Mouse (Mus musculus): ENCODE measurements around the gene Ephb3.

Gene Ephb3

DNA sequence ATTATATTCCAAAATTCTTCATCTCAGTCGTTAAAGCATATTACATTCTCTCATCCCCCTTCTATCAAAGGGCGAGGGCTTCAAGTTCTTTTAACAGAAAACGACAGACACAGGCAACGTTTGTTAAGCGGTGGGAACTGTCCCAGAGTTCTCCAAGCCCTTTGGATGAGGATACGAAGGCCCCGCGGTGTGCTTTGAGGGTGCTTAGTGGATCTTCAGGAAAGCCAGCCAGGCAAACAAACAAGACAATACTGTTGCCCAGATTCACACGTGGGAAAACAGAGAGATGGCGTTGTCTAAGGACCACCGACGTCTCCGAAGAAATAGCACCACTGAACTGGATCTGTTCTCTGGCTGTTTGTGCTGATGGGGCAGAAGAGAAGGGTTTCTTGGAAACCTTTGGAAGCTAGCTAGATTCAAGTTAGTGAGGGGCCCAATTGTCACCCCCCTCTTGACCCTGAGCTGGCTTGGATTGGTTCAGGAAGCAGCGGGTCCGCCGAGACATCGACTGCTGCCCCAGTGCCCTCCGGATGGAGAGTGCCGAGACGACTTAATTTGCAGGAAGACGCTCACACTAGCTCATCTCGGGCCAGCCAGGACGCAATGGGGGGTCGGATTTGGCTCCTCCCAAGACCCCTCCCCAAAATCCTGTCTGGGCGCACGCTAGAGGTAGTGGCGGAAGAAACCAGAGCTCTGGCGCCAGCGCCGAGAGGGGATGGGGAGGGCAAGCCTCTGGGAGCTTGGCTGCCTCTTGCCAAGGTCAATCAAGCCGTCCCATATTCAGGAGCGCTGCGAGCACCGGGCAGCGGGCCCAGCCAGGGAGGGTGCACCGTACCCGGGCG, 43.5 kb downstream of the Ephb3 start:
- DNase-seq: peak; percentile 14

DNA sequence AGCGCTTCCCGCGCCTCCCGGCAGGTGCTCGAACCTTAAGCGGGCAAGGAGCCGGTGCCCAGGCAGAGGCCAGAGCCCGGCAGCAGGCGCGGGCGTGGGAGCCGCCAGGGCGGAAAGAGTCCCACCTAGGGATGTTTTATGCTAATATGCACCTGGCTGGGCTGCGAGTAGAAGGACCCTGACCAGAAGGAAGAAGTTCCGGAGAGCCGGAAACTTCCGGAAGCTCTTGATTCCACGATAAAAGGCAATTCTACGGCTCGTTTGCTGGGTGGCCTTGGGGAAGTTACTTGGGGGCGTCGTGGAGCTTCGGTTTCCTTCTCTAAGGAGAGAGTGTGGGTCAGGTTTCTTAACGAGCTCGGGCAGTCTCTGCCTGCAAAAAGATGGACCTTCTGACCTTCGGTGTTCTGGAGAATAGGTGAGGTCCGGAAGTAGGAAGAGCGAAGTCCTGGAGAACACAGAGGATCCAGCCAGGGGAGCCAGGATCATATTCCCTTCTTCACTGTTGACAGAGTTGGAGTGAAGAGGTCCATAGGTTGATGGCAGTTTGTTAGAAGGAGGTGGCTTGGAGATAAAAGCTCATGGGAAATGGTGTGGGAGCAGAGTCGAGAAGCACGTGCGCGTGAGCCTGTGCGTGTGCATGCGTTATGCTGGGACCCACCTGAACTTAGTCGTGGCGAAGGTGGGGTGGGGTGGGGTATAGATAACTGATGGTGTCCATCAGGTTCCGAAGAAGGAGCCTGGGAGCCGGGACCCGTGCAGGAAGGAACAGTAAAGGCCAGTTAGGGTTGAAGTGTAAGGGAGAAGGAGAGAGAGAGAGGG, 44.4 kb downstream of the Ephb3 start:
- no peak for DNase-seq

GRCm38 (mm10) chr16:21252401-21252955, 47.9 kb downstream of the Ephb3 start:
- no peak for DNase-seq

- no peak for DNase-seq
Observed at GRCm38 (mm10) chr16:21255574-21256304, 51.2 kb downstream of the Ephb3 start.

- no peak for DNase-seq
Observed at GRCm38 (mm10) chr16:21256514-21257305, 52.2 kb downstream of the Ephb3 start.

DNA sequence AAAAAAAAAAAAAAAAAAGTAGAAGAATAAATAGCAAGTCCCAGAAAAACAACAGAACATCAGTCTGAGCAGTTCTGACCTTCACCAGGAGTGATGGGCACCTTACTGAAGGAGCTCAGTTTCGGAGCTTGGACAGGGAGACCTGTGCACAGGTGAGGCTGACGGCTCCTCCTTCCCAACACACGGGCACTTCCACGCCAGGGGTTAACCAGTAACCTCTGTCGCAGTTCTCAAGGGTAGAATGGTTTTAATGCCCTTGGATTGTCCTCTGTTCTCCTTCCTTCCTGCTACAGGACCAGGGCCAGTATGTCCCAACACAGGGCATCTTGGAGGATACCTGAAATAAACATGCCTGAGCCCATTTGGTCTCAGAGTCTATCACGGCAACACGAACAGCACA, 60.9 kb downstream of the Ephb3 start:
- no peak for DNase-seq

DNA sequence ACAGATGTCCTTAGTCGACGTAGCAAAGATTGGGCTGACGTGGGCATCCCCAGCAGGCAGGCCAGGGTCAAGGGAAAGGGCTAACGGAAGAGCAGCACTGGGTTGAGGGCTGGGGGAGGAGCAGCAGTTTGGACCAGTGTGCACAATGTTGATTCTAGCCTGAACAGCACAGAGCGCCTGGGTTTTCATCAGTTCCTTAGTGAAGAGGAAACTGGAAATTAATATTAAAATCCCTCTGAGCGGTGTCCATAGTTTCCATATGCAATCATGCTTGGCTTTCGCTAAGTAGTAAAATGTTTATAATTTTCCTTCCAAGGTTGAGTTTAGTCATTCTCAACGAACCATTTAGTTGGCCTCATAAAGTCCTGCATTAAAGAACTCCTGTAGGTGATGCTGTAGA, 65.2 kb downstream of the Ephb3 start:
- DNase-seq: no peak

- DNase-seq: no peak
Observed at GRCm38 (mm10) chr16:21271773-21272247, 67.3 kb downstream of the Ephb3 start.

DNA sequence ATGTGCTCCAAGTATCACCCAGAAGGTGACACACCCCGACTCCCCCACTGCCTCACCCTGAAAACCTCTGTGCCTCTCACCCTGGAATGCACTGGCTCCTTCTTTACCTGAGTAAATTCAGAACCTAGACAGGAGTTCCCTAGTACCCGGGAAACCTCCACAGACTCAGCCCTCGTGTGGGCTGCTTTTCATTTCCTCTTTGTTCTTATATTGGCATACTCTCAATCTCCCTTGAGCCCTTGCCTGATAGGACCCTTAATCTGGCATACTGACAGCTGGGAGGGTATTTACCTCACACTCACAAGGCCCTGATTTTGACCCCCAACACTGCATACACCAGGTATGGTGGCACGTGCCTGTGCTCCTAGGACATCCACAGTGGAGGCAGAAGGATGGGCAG, 68.2 kb downstream of the Ephb3 start:
- no peak for DNase-seq
